Mouse (Mus musculus): ENCODE data around the gene Spi1.
"Not testable (repeated sequence)": the region's sequence is repeated elsewhere in the genome, so short reads cannot be mapped to it uniquely, and the experiment has no call there.

Spi1 gene

DNA sequence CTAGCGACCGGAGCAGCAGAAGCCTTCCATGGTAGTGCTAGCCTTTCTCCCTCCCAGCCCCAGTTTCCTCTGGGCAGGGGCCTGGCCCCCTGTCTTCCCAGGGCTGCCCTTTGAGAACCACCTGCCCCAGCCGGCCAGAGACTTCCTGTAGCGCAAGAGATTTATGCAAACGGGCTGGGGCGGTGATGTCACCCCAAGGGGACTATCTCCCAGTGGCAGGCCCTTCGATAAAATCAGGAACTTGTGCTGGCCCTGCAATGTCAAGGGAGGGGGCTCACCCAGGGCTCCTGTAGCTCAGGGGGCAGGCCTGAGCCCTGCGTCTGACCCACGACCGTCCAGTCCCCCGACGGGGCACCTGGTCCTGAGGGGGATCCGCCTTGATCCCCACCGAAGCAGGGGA is 14.3 kb downstream of the Spi1 start:
- DNase-seq (ENCODE audit: low spot score in 2 of 2): no peak

DNA sequence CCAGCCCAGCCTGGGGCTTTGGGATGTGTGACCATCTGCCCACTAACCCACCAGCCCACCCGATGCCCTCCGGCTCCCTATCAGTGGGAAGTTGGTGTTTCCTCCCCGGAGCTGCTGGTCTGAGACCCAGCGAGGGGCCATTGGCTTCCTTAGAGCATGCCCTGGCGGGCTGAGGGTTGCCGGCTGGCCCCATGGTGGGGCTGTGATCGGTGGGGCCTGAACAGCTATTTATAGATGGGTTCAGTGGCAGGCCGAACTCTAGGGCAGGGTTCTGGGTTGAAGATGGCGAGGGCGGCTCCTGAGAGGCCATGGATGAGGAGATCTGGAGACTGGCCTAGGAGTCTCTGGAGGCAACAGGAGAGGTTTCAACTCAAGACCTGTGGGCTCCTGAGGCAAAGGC is 14.8 kb downstream of the Spi1 start:
- no peak for DNase-seq (ENCODE audit: low spot score in 2 of 2)

GRCm38 (mm10) chr2:91098156-91098555 is 16.0 kb downstream of the Spi1 start:
- DNase-seq (ENCODE audit: low spot score in 2 of 2): no peak

- peak; percentile 80 to 90 for DNase-seq (ENCODE audit: low spot score in 2 of 2)
Observed at GRCm38 (mm10) chr2:91101124-91101740, 19.0 kb downstream of the Spi1 start.

DNA sequence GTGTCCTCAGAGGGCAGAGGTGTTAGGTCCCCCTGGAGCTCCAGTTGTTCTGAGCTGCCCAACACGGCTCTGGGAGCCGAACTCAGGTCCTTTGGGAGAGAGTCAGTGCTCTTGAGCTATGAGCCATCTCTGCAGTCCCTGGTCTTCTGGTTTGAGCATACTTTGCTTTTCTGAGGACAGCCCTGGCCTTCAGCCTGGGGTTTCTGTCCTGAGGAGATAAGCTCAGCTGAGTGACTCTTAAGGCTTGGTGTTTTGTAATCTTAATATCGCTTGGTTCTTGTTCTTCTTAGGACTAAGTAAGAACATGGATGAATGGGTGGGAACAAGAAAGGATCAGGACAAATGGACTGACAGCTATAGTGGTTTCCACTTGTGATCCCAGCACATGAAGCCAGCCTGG is 26.0 kb downstream of the Spi1 start:
- DNase-seq (ENCODE audit: low spot score in 2 of 2): no peak

- DNase-seq (ENCODE audit: low spot score in 2 of 2): no peak
Observed at GRCm38 (mm10) chr2:91109241-91109640, 27.1 kb downstream of the Spi1 start.

GRCm38 (mm10) chr2:91109807-91110385 is 27.7 kb downstream of the Spi1 start:
- DNase-seq (ENCODE audit: low spot score in 2 of 2): peak in 1 of 2 experiments; percentile 38

GRCm38 (mm10) chr2:91110429-91110828 is 28.2 kb downstream of the Spi1 start:
- no peak for DNase-seq (ENCODE audit: low spot score in 2 of 2)

DNA sequence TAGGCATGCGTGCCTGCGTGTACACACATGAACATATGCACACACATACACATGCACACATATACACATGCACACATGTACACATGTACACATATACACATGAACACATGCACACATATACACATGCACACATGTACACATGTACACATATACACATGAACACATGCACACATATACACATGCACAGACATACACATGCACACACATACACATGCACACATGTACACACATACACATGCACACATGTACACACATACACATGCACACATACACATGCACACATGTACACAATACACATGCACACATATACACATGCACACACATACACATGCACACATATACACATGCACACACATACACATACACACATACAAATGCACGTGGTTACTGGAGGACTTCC is 29.6 kb downstream of the Spi1 start:
- DNase-seq (ENCODE audit: low spot score in 2 of 2): not testable (repeated sequence)

DNA sequence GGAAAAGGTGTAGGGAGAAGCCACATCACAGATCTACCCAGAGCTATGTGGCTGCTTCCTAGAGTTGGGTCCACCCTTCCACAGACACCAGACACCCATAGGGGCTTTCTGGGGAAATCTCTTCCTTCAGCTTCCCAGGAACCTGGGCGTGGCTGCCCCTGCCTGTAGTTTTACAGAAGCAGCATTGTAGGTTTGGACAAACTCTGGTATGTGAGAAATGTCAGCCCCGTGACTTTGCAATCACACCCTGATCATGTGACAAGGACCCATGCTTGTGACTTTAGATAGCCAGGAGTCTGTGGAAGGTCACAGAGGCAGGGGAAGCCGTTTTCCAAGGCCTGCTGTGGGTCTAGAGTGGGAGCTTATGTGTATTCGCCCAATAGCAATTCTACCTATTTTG is 30.3 kb downstream of the Spi1 start:
- DNase-seq (ENCODE audit: low spot score in 2 of 2): no peak

DNA sequence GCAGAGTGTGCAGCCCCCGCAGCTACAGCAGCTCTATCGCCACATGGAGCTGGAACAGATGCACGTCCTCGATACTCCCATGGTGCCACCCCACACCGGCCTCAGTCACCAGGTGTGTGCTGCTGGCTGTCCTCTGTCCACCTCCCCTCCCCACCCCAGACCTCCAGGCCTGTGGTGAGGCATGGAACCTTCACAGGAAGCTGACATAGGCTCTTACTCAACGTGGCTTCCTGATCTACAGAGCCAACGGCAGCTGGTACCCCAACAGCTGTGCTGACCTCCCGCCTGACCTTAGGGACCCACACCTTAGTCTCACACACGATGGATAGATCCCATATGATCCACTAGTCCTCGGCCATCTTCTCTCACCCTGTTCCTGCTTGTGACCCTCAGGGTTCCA is 31.1 kb downstream of the Spi1 start:
- no peak for DNase-seq (ENCODE audit: low spot score in 2 of 2)

GRCm38 (mm10) chr2:91113852-91114251 is 31.7 kb downstream of the Spi1 start:
- no peak for DNase-seq (ENCODE audit: low spot score in 2 of 2)

DNA sequence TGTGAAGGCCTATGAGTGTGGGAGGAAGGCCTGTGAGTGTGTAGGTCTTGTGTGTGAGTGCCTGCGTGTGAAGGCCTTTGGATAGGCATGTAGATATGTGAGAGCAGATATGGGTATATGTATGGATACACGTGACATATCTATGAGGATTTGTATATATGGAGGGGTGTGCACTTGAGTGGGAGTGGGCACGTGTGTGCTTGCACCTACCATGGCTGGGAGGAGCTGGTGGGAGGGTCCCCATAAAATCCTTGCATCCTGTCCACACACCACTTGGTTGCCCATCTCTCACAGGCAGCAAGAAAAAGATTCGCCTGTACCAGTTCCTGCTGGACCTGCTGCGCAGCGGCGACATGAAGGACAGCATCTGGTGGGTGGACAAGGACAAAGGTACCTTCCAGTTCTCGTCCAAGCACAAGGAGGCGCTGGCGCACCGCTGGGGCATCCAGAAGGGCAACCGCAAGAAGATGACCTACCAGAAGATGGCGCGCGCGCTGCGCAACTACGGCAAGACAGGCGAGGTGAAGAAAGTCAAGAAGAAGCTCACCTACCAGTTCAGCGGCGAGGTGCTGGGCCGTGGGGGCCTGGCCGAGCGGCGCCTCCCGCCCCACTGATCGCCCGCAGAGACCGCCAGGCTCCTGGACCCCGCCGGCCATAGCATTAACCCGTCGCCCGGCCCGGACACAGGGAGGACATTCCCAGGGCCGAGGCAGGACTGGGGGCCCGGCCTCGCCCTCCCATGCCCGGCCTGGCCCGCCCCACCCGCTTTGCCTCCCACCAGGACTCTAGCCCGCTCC is 32.8 kb downstream of the Spi1 start:
- peak; percentile 95 to 96 for DNase-seq (ENCODE audit: low spot score in 2 of 2)

DNA sequence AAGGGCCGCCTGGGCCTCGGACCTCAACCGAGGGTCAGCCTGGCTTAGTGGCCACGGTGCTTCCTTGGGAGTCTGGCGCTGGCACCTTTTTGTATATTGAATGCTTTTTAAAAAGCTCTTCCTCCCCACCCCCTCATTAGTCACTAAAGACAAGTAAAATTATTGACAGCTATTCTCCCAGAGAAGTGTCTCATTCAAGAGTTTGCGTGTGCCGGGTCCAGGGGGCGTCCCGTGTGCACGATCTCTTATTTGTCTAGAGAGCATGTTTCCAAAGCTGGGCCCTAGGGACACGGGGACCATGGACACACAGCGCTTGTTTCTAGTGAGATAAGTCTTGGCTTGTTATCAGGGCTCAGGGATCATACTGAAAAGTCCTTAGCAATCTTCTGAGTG is 33.4 kb downstream of the Spi1 start:
- no peak for DNase-seq (ENCODE audit: low spot score in 2 of 2)

DNA sequence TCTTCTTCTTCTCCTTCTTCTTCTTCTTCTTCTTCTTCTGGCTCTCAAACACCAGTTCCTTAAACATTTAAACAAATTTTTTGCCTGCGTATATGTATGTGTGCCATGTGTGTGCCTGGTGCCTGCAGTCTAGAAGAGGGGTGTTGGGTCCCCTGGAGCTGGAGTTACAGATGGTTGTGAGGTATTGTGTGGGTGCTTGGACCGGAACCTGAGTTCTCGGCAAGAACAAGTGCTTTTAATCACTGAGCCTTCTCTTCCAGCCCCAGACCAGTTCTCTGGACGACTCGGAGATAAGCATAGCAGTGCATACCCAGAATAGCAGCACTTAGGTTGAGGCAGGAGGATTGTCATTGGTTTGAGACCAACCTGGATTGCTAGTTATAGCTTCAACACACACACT is 34.7 kb downstream of the Spi1 start:
- DNase-seq (ENCODE audit: low spot score in 2 of 2): no peak

DNA sequence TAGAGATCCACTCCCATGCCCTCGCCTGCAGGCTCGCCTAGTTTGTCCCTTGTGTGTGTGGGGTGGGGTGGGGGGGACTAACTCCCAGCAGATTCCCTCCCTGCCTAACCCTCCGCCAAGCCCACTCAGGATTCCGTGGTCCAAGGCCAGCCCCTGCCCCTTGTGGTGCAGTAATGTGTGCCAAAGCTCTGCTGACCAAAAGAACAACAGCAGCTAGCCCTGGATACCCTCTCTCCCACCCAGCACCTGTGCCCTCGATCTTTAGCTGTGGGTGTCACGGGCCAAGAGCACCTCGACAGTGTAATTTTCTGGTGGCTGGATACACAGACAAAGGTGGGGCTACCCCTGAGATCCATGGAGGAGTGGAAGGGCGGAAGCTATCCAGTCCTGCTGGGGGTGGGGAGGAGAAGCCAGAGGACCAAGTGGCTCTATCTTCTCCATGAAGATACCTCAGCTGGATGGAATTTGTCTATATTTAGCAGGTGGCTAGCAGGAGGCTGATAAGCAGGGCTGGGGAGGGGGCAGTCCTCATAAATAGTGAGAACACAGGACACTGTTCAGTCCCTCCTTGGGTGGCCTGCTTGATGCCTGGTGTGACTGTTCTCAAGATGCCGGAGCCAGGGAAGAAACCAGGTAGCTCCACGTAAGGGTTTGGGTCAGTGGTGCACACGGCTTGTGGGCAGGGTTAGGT is 35.5 kb downstream of the Spi1 start, which contains the start of gene Mybpc3:
Gene Mybpc3, plus strand, starts transcription at position 560 of the 691 bp plus-strand sequence.
- DNase-seq (ENCODE audit: low spot score in 2 of 2): no peak

DNA sequence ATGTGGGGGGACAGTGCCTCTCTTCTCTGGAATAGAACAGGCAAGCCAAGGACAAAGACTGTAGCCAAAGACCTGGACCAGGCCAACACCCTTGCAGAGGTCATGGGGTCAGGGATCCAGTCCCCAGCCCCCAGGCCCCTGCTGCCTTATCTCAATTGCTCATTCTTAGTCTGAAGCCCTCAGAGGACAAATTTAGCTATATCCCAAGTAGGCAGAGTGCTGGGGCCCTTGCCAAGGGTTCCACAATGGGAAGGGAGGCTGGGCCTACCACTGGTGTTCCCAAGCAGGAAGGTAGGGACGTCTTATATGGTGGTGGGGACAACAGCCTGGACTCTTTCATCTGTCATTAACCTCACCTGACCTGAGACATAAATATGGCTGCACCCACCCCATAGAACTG is 36.5 kb downstream of the Spi1 start:
- DNase-seq (ENCODE audit: low spot score in 2 of 2): no peak

- no peak for DNase-seq (ENCODE audit: low spot score in 2 of 2)
Observed at GRCm38 (mm10) chr2:91119061-91119460, 36.9 kb downstream of the Spi1 start.

GRCm38 (mm10) chr2:91119551-91119950 is 37.4 kb downstream of the Spi1 start:
- DNase-seq (ENCODE audit: low spot score in 2 of 2): no peak

DNA sequence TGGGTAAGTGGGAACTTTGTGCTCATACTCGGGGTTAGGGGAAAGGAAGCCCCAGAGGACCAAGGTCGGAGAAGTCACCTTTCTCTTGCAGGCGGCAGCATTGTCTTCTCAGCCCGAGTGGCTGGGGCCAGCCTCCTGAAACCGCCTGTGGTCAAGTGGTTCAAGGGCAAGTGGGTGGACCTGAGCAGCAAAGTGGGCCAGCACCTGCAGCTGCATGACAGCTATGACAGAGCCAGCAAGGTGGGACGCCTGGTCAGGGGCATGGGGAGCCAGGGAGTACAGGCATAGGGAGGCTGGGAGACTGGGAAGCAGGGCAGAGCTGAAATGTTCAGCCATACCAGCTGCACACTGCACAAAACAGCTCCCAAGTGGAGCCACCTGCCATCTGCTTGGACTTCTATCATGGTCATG is 38.1 kb downstream of the Spi1 start:
- no peak for DNase-seq (ENCODE audit: low spot score in 2 of 2)

DNA sequence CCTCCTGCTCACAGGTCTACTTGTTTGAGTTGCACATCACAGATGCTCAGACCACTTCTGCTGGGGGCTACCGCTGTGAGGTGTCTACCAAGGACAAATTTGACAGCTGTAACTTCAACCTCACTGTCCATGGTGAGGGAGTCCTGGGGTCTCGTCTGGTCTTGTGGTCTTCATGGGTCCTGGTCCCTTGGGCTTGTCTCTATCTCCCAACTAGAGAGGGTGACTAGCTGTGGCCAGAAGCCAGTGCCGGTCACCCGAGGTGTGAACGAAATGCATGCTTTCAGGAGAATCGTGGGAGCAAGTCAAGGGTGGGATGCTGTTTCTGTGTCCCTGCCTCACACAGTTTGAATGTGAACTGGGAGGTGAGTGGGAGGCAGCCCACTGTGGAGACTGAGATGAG is 38.8 kb downstream of the Spi1 start:
- no peak for DNase-seq (ENCODE audit: low spot score in 2 of 2)

DNA sequence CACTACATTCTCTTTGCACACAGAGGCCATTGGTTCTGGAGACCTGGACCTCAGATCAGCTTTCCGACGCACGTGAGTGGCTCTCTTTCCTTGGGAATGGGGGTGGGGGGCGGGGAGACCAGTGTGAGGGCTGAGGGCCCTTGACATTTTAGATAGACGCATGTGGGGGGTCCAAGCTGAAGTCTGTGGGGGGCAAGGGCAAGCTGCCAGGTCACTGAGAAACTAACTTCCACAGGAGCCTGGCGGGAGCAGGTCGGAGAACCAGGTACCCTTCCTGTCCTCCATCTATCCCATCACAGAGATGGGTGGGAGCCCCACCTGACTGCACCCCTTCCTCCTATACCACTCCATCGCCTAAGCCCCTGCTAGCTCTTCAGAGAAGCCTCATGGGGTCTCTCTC is 39.3 kb downstream of the Spi1 start:
- DNase-seq (ENCODE audit: low spot score in 2 of 2): no peak
